Mouse (Mus musculus) monocyte, adult 59 days (primary cell): ENCODE measurements around the gene Gm4858. TPM values are rescaled to one million over a fixed set of nuclear protein-coding genes. Genes with fewer than 3 reads are reported as not detected.

Experiments used
- total RNA-seq, 2 experiments: library from RNA; stranded (reverse); gene quantifications; one replicate each; pipeline ENCODE4 v1.2.4; 2023

Gene Gm4858
- not detected for total RNA-seq

GRCm38 (mm10) chr3:93068523-93068922 lies at the start of gene Gm4858:
Gene Gm4858 (plus strand): TSS chr3:93068823.

GRCm38 (mm10) chr3:93018960-93019359 lies 49.7 kb upstream of the Gm4858 start, which contains the start of gene Lce1m:
Gene Lce1m (minus strand): TSS chr3:93019060.

Other genes with a start within 250 kb of the Gm4858 start
- not detected for gene Kprp, start 241.6 kb upstream of the Gm4858 start, total RNA-seq
- not detected for gene Lce1l, start 217.5 kb upstream of the Gm4858 start, total RNA-seq
- not detected for gene 2310050C09Rik, start 198.6 kb upstream of the Gm4858 start, total RNA-seq
- not detected for gene Lce3a, start 142.6 kb upstream of the Gm4858 start, total RNA-seq
- not detected for gene Lce3b, start 135.8 kb upstream of the Gm4858 start, total RNA-seq
- not detected for gene Lce3c, start 124.3 kb upstream of the Gm4858 start, total RNA-seq
- gene Lce3d, start 111.4 kb upstream of the Gm4858 start, total RNA-seq, result not detected
- gene Lce3e, start 101.8 kb upstream of the Gm4858 start, total RNA-seq, result not detected
- not detected for gene Lce3f, start 76.6 kb upstream of the Gm4858 start, total RNA-seq
- gene Crct1, start 53.1 kb upstream of the Gm4858 start, total RNA-seq, result not detected
- gene Lce1m, start 49.8 kb upstream of the Gm4858 start, total RNA-seq, result not detected
- not detected for gene Crnn, start 76.0 kb downstream of the Gm4858 start, total RNA-seq
- gene Flg2, start 128.5 kb downstream of the Gm4858 start, total RNA-seq, result not detected
- not detected for gene Flg, start 204.7 kb downstream of the Gm4858 start, total RNA-seq